17 mouse cellular contexts compared by ENCODE assay signal in the genomic region with DNA sequence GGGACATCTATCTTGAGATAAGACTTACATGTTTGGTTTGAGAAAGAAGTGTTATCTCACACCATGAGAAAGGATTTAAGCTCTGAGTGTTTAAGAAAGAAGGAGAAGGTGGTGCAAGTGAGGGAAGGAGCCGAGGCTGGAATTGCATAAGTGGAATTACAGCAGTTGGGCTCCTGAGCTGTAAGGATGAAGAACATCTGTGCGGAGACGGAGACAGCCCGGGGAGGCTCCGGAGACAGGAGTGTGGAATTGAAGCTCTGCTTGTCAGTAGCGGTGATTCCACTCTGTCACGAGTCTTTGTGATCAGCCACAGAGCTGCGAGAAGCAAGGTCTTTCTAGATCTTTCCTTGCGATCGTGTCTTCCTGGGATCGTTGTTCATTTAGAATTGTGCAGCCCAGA. TPM values are rescaled to one million over a fixed set of nuclear protein-coding genes. Genes with fewer than 3 reads are reported as not detected.
DNase-seq lines count a peak whose midpoint lies in the region; ATAC-seq and TF ChIP-seq lines count a peak whose summit lies in the region.
"Had no signal": no experiment of that assay in that cellular context is flagged by ENCODE, and none has a peak within 500 bp of the region (broad histone marks: within the 10 kb centered on the region; RNA-seq: fewer than 3 reads in every experiment).

No protein-coding gene starts in this region.

- 58% methylated on average over 11 of the region's 11 CpGs for WGBS in heart, embryonic 12.5 days
- WGBS in liver, postnatal 0 days (ENCODE audit: insufficient replicate concordance), result 71% methylated on average over 11 of the region's 11 CpGs
- WGBS in limb, embryonic 12.5 days, result 44% methylated on average over 11 of the region's 11 CpGs
- WGBS in stomach, embryonic 16.5 days, result 37% methylated on average over 11 of the region's 11 CpGs

- H3K4me3 ChIP-seq in heart, embryonic 12.5 days, result no peak overlapping the region
- no peak overlapping the region for H3K4me3 ChIP-seq in liver, postnatal 0 days (ENCODE audit: low read depth, low read length)
- H3K4me3 ChIP-seq in limb, embryonic 12.5 days (replicated peaks), result no peak overlapping the region
- no peak overlapping the region for H3K4me3 ChIP-seq in stomach, embryonic 16.5 days (replicated peaks; ENCODE audit: low read length)
- H3K4me3 ChIP-seq: erythroblast, embryonic 14.5 days; neural tube, embryonic 12.5 days had no signal

- no peak overlapping the region for H3K9ac ChIP-seq in heart, embryonic 12.5 days
- no peak overlapping the region for H3K9ac ChIP-seq in liver, postnatal 0 days (replicated peaks)
- H3K9ac ChIP-seq in limb, embryonic 12.5 days (replicated peaks), result no peak overlapping the region; the same call in 1 of the 2 replicates
- H3K9ac ChIP-seq in stomach, embryonic 16.5 days (ENCODE audit: low read length), result 0 out of 2 replicates have a peak overlapping the region, but pooled peaks have one; percentile 52
- H3K9ac ChIP-seq: neural tube, embryonic 12.5 days had no signal

- ATAC-seq in heart, embryonic 12.5 days (ENCODE audit: insufficient number of reproducible peaks, low FRiP score), result no peak
- no peak for ATAC-seq in liver, postnatal 0 days
- no peak for ATAC-seq in limb, embryonic 12.5 days (ENCODE audit: insufficient number of reproducible peaks, insufficient read depth, low FRiP score, low TSS enrichment, low read depth)
- ATAC-seq in stomach, embryonic 16.5 days (ENCODE audit: insufficient read depth, low FRiP score), result 0 out of 2 replicates have a peak, but pooled peaks have one; percentile 16
- ATAC-seq: CD4-positive, CD25-positive, alpha-beta regulatory T cell, adult 4 months had no signal

- intact Hi-C loops in heart, postnatal 14 days (cut with DNase I), result no loop called here

- H3K27me3 ChIP-seq in heart, embryonic 12.5 days (replicated peaks), result no peaks in the 10 kb centered on the region
- 0 out of 2 replicates have a peak, but pooled peaks cover 5% of the 10 kb centered on the region for H3K27me3 ChIP-seq in liver, postnatal 0 days (ENCODE audit: insufficient read depth, low read length)
- H3K27me3 ChIP-seq in limb, embryonic 12.5 days, result no peaks in the 10 kb centered on the region
- no peaks in the 10 kb centered on the region for H3K27me3 ChIP-seq in stomach, embryonic 16.5 days (ENCODE audit: control insufficient read depth, insufficient read depth, low read length)
- H3K27me3 ChIP-seq: neural tube, embryonic 12.5 days had no signal

- H3K4me2 ChIP-seq in heart, embryonic 12.5 days, result no peak overlapping the region
- H3K4me2 ChIP-seq in liver, postnatal 0 days (ENCODE audit: low read depth, low read length), result peak overlapping the region; percentile 36
- H3K4me2 ChIP-seq in limb, embryonic 12.5 days, result no peak overlapping the region
- peak overlapping the region; percentile 14 for H3K4me2 ChIP-seq in stomach, embryonic 16.5 days (ENCODE audit: low read depth, low read length)
- H3K4me2 ChIP-seq: neural tube, embryonic 12.5 days had no signal

- H3K27ac ChIP-seq in heart, embryonic 12.5 days (ENCODE audit: poor library complexity, severe bottlenecking), result peak overlapping the region; percentile 77
- H3K27ac ChIP-seq in liver, postnatal 0 days (ENCODE audit: low read depth), result no peak overlapping the region
- peak overlapping the region; percentile 58; the same call in 1 of the 2 replicates for H3K27ac ChIP-seq in limb, embryonic 12.5 days
- H3K27ac ChIP-seq in stomach, embryonic 16.5 days (ENCODE audit: low read length), result peak overlapping the region; percentile 78
- H3K27ac ChIP-seq: neural tube, embryonic 12.5 days had no signal

- H3K9me3 ChIP-seq in heart, embryonic 12.5 days (replicated peaks), result no peaks in the 10 kb centered on the region
- no peaks in the 10 kb centered on the region for H3K9me3 ChIP-seq in liver, postnatal 0 days (ENCODE audit: low read length)
- H3K9me3 ChIP-seq in limb, embryonic 12.5 days, result no peaks in the 10 kb centered on the region
- H3K9me3 ChIP-seq in stomach, embryonic 16.5 days (replicated peaks; ENCODE audit: control insufficient read depth, low read length), result no peaks in the 10 kb centered on the region
- H3K9me3 ChIP-seq: neural tube, embryonic 12.5 days had no signal

- peaks cover 60% of the 10 kb centered on the region for H3K4me1 ChIP-seq in heart, embryonic 12.5 days (replicated peaks)
- H3K4me1 ChIP-seq in liver, postnatal 0 days (ENCODE audit: insufficient read depth), result peaks cover 11% of the 10 kb centered on the region; the same call in 1 of the 2 replicates
- peaks cover 35% of the 10 kb centered on the region for H3K4me1 ChIP-seq in limb, embryonic 12.5 days (replicated peaks)
- H3K4me1 ChIP-seq in stomach, embryonic 16.5 days (ENCODE audit: control insufficient read depth, insufficient read depth, low read length), result peaks cover 32% of the 10 kb centered on the region
- H3K4me1 ChIP-seq: neural tube, embryonic 12.5 days had no signal

- DNase-seq in heart, postnatal 14 days, result no peak
- no peak for DNase-seq in liver, postnatal 0 days
- no peak for DNase-seq in liver
- DNase-seq in cerebellum, postnatal 25 days, result no peak
- DNase-seq: kidney, postnatal 10 days; layer of hippocampus, postnatal 36 days; midbrain, embryonic 14.5 days; right cerebral cortex, adult 18-20 months; thymus, postnatal 25 days had no signal

- TF ChIP-seq CTCF in liver, postnatal 0 days (IDR thresholded peaks at IDR 0.05; ENCODE audit: low read depth), result no peak

- H3K36me3 ChIP-seq in heart, embryonic 12.5 days, result peaks cover 77% of the 10 kb centered on the region
- 0 out of 2 replicates have a peak, but pooled peaks cover 2% of the 10 kb centered on the region for H3K36me3 ChIP-seq in liver, postnatal 0 days (replicated peaks; ENCODE audit: insufficient read depth, low read length)
- H3K36me3 ChIP-seq in limb, embryonic 12.5 days, result peaks cover 55% of the 10 kb centered on the region
- H3K36me3 ChIP-seq in stomach, embryonic 16.5 days (ENCODE audit: control insufficient read depth, insufficient read depth, low read length), result peaks cover 17% of the 10 kb centered on the region
- H3K36me3 ChIP-seq: neural tube, embryonic 12.5 days had no signal

- no peak for TF ChIP-seq EP300 in liver, postnatal 0 days (IDR thresholded peaks at IDR 0.05; ENCODE audit: low read depth)

RNA-seq across cellular contexts. Expression of a gene that starts 30.0 kb away (rescaled TPM):
- polyA plus RNA-seq in heart, embryonic 12.5 days (2016; fragmentation: Nextera tagmentation; extraction: Ambion mirVana), result 127 and 132 TPM in 2 replicates
- 100 to 1,000 TPM; 158 to 162 TPM for total RNA-seq in heart, postnatal 14 days (2021)
- 3.1 and 3.3 TPM in 2 replicates for polyA plus RNA-seq in liver, postnatal 0 days (2015; fragmentation: Nextera tagmentation; extraction: Ambion mirVana)
- polyA plus RNA-seq in limb, embryonic 12.5 days (2016; fragmentation: Nextera tagmentation; extraction: Ambion mirVana), result 60.4 and 64.8 TPM in 2 replicates
- 108 and 120 TPM in 2 replicates for polyA plus RNA-seq in stomach, embryonic 16.5 days (2015; fragmentation: Nextera tagmentation; extraction: Ambion mirVana)
- total RNA-seq: hematopoietic stem cell, adult 5-6 weeks had no signal
- polyA plus RNA-seq: CD4-positive, CD25-positive, alpha-beta regulatory T cell, adult 4 months had no signal

RNA-seq across cellular contexts. Expression of a gene that starts 54.4 kb away (rescaled TPM):
- polyA plus RNA-seq in heart, embryonic 12.5 days (2016; fragmentation: Nextera tagmentation; extraction: Ambion mirVana), result not detected in 2 replicates
- total RNA-seq in heart, postnatal 14 days (2021), result not detected
- not detected in 2 replicates for polyA plus RNA-seq in liver, postnatal 0 days (2015; fragmentation: Nextera tagmentation; extraction: Ambion mirVana)
- not detected in 2 replicates for polyA plus RNA-seq in limb, embryonic 12.5 days (2016; fragmentation: Nextera tagmentation; extraction: Ambion mirVana)
- polyA plus RNA-seq in stomach, embryonic 16.5 days (2015; fragmentation: Nextera tagmentation; extraction: Ambion mirVana), result not detected in 2 replicates
- total RNA-seq: hematopoietic stem cell, adult 5-6 weeks; layer of hippocampus, postnatal 36 days had no signal
- polyA plus RNA-seq: CD4-positive, CD25-positive, alpha-beta regulatory T cell, adult 4 months; erythroblast, embryonic 14.5 days; liver, embryonic 16.5 days; midbrain, embryonic 14.5 days; neural tube, embryonic 12.5 days had no signal

RNA-seq across cellular contexts. Expression of a gene that starts 56.3 kb away (rescaled TPM):
- 235 and 238 TPM in 2 replicates for polyA plus RNA-seq in heart, embryonic 12.5 days (2016; fragmentation: Nextera tagmentation; extraction: Ambion mirVana)
- total RNA-seq in heart, postnatal 14 days (2021), result 100 to 1,000 TPM; 382 to 401 TPM
- polyA plus RNA-seq in liver, postnatal 0 days (2015; fragmentation: Nextera tagmentation; extraction: Ambion mirVana), result 87.6 and 95.6 TPM in 2 replicates
- polyA plus RNA-seq in limb, embryonic 12.5 days (2016; fragmentation: Nextera tagmentation; extraction: Ambion mirVana), result 160 and 167 TPM in 2 replicates
- polyA plus RNA-seq in stomach, embryonic 16.5 days (2015; fragmentation: Nextera tagmentation; extraction: Ambion mirVana), result 124 and 145 TPM in 2 replicates

Comparison
In these comparisons a context has a peak if more than half of its experiments do, and no peak if none do; other contexts are left out.
1. H3K4me2 ChIP-seq: peak in liver, postnatal 0 days (single experiment) and stomach, embryonic 16.5 days (single experiment); none in heart, embryonic 12.5 days (single experiment) and limb, embryonic 12.5 days (single experiment).
2. RNA of a gene that starts 30.0 kb away (polyA plus RNA-seq): 127 to 132 TPM in heart, embryonic 12.5 days, 108 to 120 TPM in stomach, embryonic 16.5 days and 60.4 to 64.8 TPM in limb, embryonic 12.5 days; 3.1 to 3.3 TPM in liver, postnatal 0 days; every median in the first group is over 10 times any median in the second.